Mouse (Mus musculus): ENCODE measurements around the gene Prkn. TPM values are rescaled to one million over a fixed set of nuclear protein-coding genes. Genes with fewer than 3 reads are reported as not detected.

Gene Prkn
- polyA plus RNA-seq, 1 experiment from 2014 or later = 1.5 TPM

GRCm38 (mm10) chr17:11867334-11868095 lies 1027.3 kb downstream of the Prkn start:
- H3K9ac ChIP-seq = no peak overlapping the region
- H3K36me3 ChIP-seq (replicated peaks) = no peaks in the 10 kb centered on the region
- no peaks in the 10 kb centered on the region for H3K27me3 ChIP-seq
- no peaks in the 10 kb centered on the region for H3K9me3 ChIP-seq
- H3K4me1 ChIP-seq = 0 out of 2 replicates have a peak, but pooled peaks cover 2% of the 10 kb centered on the region
- H3K27ac ChIP-seq = no peak overlapping the region
- no peak overlapping the region for H3K4me2 ChIP-seq
- ATAC-seq (ENCODE audit: low FRiP score) = no peak
- H3K4me3 ChIP-seq (replicated peaks) = no peak overlapping the region
- whole genome bisulfite sequencing = 75% methylated on average over 13 of the region's 13 CpGs

GRCm38 (mm10) chr17:11870546-11870945 lies 1030.4 kb downstream of the Prkn start:
- H3K4me1 ChIP-seq = 0 out of 2 replicates have a peak, but pooled peaks cover 2% of the 10 kb centered on the region
- no peak overlapping the region for H3K27ac ChIP-seq
- ATAC-seq (ENCODE audit: low FRiP score) = no peak
- WGBS = 90% methylated on average over 10 of the region's 10 CpGs
- H3K4me2 ChIP-seq = no peak overlapping the region
- no peaks in the 10 kb centered on the region for H3K9me3 ChIP-seq
- no peak overlapping the region for H3K9ac ChIP-seq
- no peaks in the 10 kb centered on the region for H3K27me3 ChIP-seq
- H3K36me3 ChIP-seq (replicated peaks) = no peaks in the 10 kb centered on the region
- H3K4me3 ChIP-seq (replicated peaks) = no peak overlapping the region

- H3K27me3 ChIP-seq = no peaks in the 10 kb centered on the region
- no peaks in the 10 kb centered on the region for H3K4me1 ChIP-seq
- no peak overlapping the region for H3K27ac ChIP-seq
- WGBS = 91% methylated on average over 2 of the region's 2 CpGs
- H3K9me3 ChIP-seq = no peaks in the 10 kb centered on the region
- no peak for ATAC-seq (ENCODE audit: low FRiP score)
- H3K9ac ChIP-seq = no peak overlapping the region
- H3K4me3 ChIP-seq (replicated peaks) = no peak overlapping the region
- H3K36me3 ChIP-seq (replicated peaks) = no peaks in the 10 kb centered on the region
- H3K4me2 ChIP-seq = no peak overlapping the region
Measured at GRCm38 (mm10) chr17:11876240-11876639, 1036.1 kb downstream of the Prkn start.

GRCm38 (mm10) chr17:11881110-11881820 lies 1041.1 kb downstream of the Prkn start:
- no peak overlapping the region for H3K9ac ChIP-seq
- H3K4me2 ChIP-seq = no peak overlapping the region
- H3K27ac ChIP-seq = no peak overlapping the region
- no peak for ATAC-seq (ENCODE audit: low FRiP score)
- no peaks in the 10 kb centered on the region for H3K9me3 ChIP-seq
- no peaks in the 10 kb centered on the region for H3K27me3 ChIP-seq
- H3K4me1 ChIP-seq = no peaks in the 10 kb centered on the region
- no peak overlapping the region for H3K4me3 ChIP-seq (replicated peaks)
- H3K36me3 ChIP-seq (replicated peaks) = no peaks in the 10 kb centered on the region
- WGBS = 91% methylated on average over 5 of the region's 5 CpGs

- no peak overlapping the region for H3K9ac ChIP-seq
- ATAC-seq (ENCODE audit: low FRiP score) = no peak
- no peaks in the 10 kb centered on the region for H3K4me1 ChIP-seq
- no peaks in the 10 kb centered on the region for H3K27me3 ChIP-seq
- no peaks in the 10 kb centered on the region for H3K9me3 ChIP-seq
- no peaks in the 10 kb centered on the region for H3K36me3 ChIP-seq (replicated peaks)
- no peak overlapping the region for H3K27ac ChIP-seq
- H3K4me3 ChIP-seq (replicated peaks) = no peak overlapping the region
- no peak overlapping the region for H3K4me2 ChIP-seq
- WGBS = 94% methylated on average over 6 of the region's 6 CpGs
Measured at GRCm38 (mm10) chr17:11885601-11886000, 1045.4 kb downstream of the Prkn start.

GRCm38 (mm10) chr17:11886963-11887362 lies 1046.8 kb downstream of the Prkn start:
- Histone ChIP-seq H3K9ac (no peak overlapping the region), H3K4me2 (no peak overlapping the region), H3K4me3 (replicated peaks) (no peak overlapping the region), H3K36me3 (replicated peaks) (no peaks in the 10 kb centered on the region), H3K27me3 (no peaks in the 10 kb centered on the region), H3K9me3 (no peaks in the 10 kb centered on the region), H3K4me1 (no peaks in the 10 kb centered on the region), H3K27ac (no peak overlapping the region)
- WGBS = 82% methylated on average over 4 of the region's 4 CpGs
- ATAC-seq (ENCODE audit: low FRiP score) = no peak

- H3K4me3 ChIP-seq (replicated peaks) = no peak overlapping the region
- ATAC-seq (ENCODE audit: low FRiP score) = peak; percentile 27; the same call in 1 of the 2 replicates
- no peaks in the 10 kb centered on the region for H3K36me3 ChIP-seq (replicated peaks)
- no peak overlapping the region for H3K27ac ChIP-seq
- H3K4me1 ChIP-seq = no peaks in the 10 kb centered on the region
- 70% methylated on average over 12 of the region's 12 CpGs for WGBS
- no peak overlapping the region for H3K4me2 ChIP-seq
- no peaks in the 10 kb centered on the region for H3K9me3 ChIP-seq
- H3K9ac ChIP-seq = no peak overlapping the region
- H3K27me3 ChIP-seq = no peaks in the 10 kb centered on the region
Measured at GRCm38 (mm10) chr17:11887591-11888205, 1047.5 kb downstream of the Prkn start.

- no peak overlapping the region for H3K4me2 ChIP-seq
- H3K9ac ChIP-seq = no peak overlapping the region
- H3K27me3 ChIP-seq = no peaks in the 10 kb centered on the region
- no peak for ATAC-seq (ENCODE audit: low FRiP score)
- no peaks in the 10 kb centered on the region for H3K9me3 ChIP-seq
- no peak overlapping the region for H3K4me3 ChIP-seq (replicated peaks)
- no peak overlapping the region for H3K27ac ChIP-seq
- H3K4me1 ChIP-seq = no peaks in the 10 kb centered on the region
- no peaks in the 10 kb centered on the region for H3K36me3 ChIP-seq (replicated peaks)
- 85% methylated on average over 5 of the region's 5 CpGs for WGBS
Measured at GRCm38 (mm10) chr17:11888806-11889205, 1048.6 kb downstream of the Prkn start.

GRCm38 (mm10) chr17:11900300-11900699 lies 1060.1 kb downstream of the Prkn start:
- ATAC-seq (ENCODE audit: low FRiP score) = no peak

GRCm38 (mm10) chr17:11901731-11902130 lies 1061.5 kb downstream of the Prkn start:
- Histone ChIP-seq H3K27me3 (no peaks in the 10 kb centered on the region), H3K4me3 (replicated peaks) (no peak overlapping the region), H3K9me3 (no peaks in the 10 kb centered on the region), H3K27ac (no peak overlapping the region), H3K36me3 (replicated peaks) (no peaks in the 10 kb centered on the region), H3K4me1 (no peaks in the 10 kb centered on the region), H3K4me2 (no peak overlapping the region), H3K9ac (no peak overlapping the region)
- no peak for ATAC-seq (ENCODE audit: low FRiP score)
- 82% methylated on average over 3 of the region's 3 CpGs for WGBS

More at GRCm38 (mm10) chr17:11900300-11900699, 1060.1 kb downstream of the Prkn start:
- Histone ChIP-seq H3K4me2 (no peak overlapping the region), H3K9ac (no peak overlapping the region), H3K4me1 (no peaks in the 10 kb centered on the region), H3K36me3 (replicated peaks) (no peaks in the 10 kb centered on the region), H3K9me3 (no peaks in the 10 kb centered on the region), H3K27me3 (no peaks in the 10 kb centered on the region), H3K4me3 (replicated peaks) (no peak overlapping the region), H3K27ac (no peak overlapping the region)
- 80% methylated on average over 7 of the region's 7 CpGs for WGBS

GRCm38 (mm10) chr17:11903001-11903400 lies 1062.8 kb downstream of the Prkn start:
- no peak for ATAC-seq (ENCODE audit: low FRiP score)
- H3K36me3 ChIP-seq (replicated peaks) = no peaks in the 10 kb centered on the region
- no peaks in the 10 kb centered on the region for H3K27me3 ChIP-seq
- H3K27ac ChIP-seq = no peak overlapping the region
- no peak overlapping the region for H3K4me2 ChIP-seq
- H3K4me1 ChIP-seq = no peaks in the 10 kb centered on the region
- H3K9me3 ChIP-seq = no peaks in the 10 kb centered on the region
- 44% methylated on average over 6 of the region's 6 CpGs for WGBS
- no peak overlapping the region for H3K4me3 ChIP-seq (replicated peaks)
- H3K9ac ChIP-seq = no peak overlapping the region

GRCm38 (mm10) chr17:11910668-11911398 lies 1070.6 kb downstream of the Prkn start:
- H3K4me1 ChIP-seq = peaks cover 18% of the 10 kb centered on the region
- H3K9me3 ChIP-seq = no peaks in the 10 kb centered on the region
- H3K4me3 ChIP-seq (replicated peaks) = no peak overlapping the region
- no peak overlapping the region for H3K9ac ChIP-seq
- no peaks in the 10 kb centered on the region for H3K36me3 ChIP-seq (replicated peaks)
- H3K27ac ChIP-seq = no peak overlapping the region
- H3K4me2 ChIP-seq = no peak overlapping the region
- peaks cover 19% of the 10 kb centered on the region for H3K27me3 ChIP-seq
- no peak for ATAC-seq (ENCODE audit: low FRiP score)
- 71% methylated on average over 8 of the region's 8 CpGs for WGBS
